Mouse (Mus musculus) thymus, adult 2 months (tissue): ENCODE measurements around the gene Amotl1. TPM values are rescaled to one million over a fixed set of nuclear protein-coding genes. Genes with fewer than 3 reads are reported as not detected.

ENCODE experiments used
- DNase-seq: peaks from one replicate; pipeline ENCODE4 v3.0.0; 2021
- H3K27ac ChIP-seq: fragments of 200-500 bp; 2 replicates; pipeline ENCODE4 v1.5.1; 2012; ENCODE audit warnings: low read length, control low read depth; ENCODE audit not compliant: control insufficient read depth, insufficient read depth
- H3K27me3 ChIP-seq: fragments of 200-500 bp; 2 replicates; pipeline ENCODE4 v1.6.1; 2012; ENCODE audit warnings: mild to moderate bottlenecking, low read length, moderate library complexity, mixed read lengths; ENCODE audit not compliant: control insufficient read depth, insufficient read depth
- H3K36me3 ChIP-seq: fragments of 200-500 bp; 2 replicates; pipeline ENCODE4 v1.6.1; 2012; ENCODE audit warnings: mild to moderate bottlenecking, low read length, moderate library complexity; ENCODE audit not compliant: control insufficient read depth, insufficient read depth
- H3K4me1 ChIP-seq: fragments of 200-500 bp; replicated peaks from 2 replicates; pipeline ENCODE4 v1.6.1; 2012; ENCODE audit warnings: low read length; ENCODE audit not compliant: control insufficient read depth, insufficient read depth
- H3K4me3 ChIP-seq: fragments of 200-500 bp; 2 replicates; pipeline ENCODE4 v1.5.1; 2012; ENCODE audit warnings: mild to moderate bottlenecking, low read length, control low read depth, moderate library complexity; ENCODE audit not compliant: control insufficient read depth, insufficient read depth
- CTCF ChIP-seq: fragments of 200-500 bp; IDR thresholded peaks from 2 replicates; pipeline ENCODE4 v1.5.1; 2012; ENCODE audit warnings: mild to moderate bottlenecking, control low read depth, low read length, moderate library complexity, borderline replicate concordance; ENCODE audit not compliant: control insufficient read depth, poor library complexity, insufficient read depth; ENCODE audit errors: extremely low read depth
- POLR2A ChIP-seq: fragments of 200-500 bp; IDR thresholded peaks from 2 replicates; pipeline ENCODE4 v1.6.1; 2012; ENCODE audit warnings: mild to moderate bottlenecking, low read length, control low read depth, moderate library complexity; ENCODE audit not compliant: control insufficient read depth, poor library complexity, insufficient read depth; ENCODE audit errors: extremely low read depth
- WGBS: fragments of 180-500 bp; shearing (Covaris S2); methylation state at CpG from one replicate; pipeline ENCODE4 v1.1.7; 2018; 5-methylcytosine and 5-hydroxymethylcytosine counted together
- polyA plus RNA-seq: library from polyadenylated mRNA; depleted of rRNA; stranded (reverse); fragments of >200 nt; gene quantifications from 2 replicates; pipeline ENCODE4 v1.2.3, GENCODE M21; 2012; rRNA removed

Amotl1 gene
- polyA plus RNA-seq, 1 experiment: 14.5 TPM

DNA sequence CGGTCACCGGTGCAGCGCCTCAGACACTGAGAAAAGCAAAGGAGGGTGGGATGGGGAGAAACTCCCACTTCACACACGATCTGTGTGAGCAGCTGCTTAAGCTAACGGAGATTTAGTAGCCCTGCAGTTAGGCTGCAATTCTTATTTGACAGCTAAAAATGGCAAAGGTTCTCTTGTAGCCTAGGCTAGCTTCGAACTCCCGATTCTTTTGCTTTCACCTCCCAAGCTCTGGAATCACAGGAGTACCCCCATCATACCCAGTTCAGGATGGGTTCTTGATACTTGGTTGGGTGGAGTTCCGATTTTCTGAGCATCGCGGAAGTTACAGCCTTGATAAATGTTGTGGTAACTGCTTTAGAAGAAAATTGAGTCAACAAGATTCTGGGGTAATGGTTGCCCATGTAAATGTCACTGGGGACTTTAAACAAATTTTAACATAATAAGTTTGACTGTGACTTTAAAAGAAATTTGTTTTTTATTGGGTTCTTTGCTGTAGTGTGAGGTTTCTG, 143.9 kb downstream of the Amotl1 start:
- WGBS: 3% methylated on average over 10 of the region's 10 CpGs
- H3K4me1 ChIP-seq: peaks cover 7% of the 10 kb centered on the region
- H3K36me3 ChIP-seq: peaks cover 36% of the 10 kb centered on the region
- peak overlapping the region; percentile 44 for H3K27ac ChIP-seq
- H3K27me3 ChIP-seq: no peaks in the 10 kb centered on the region
- TF ChIP-seq POLR2A: no peak
- no peak for TF ChIP-seq CTCF
- DNase-seq: no peak
- H3K4me3 ChIP-seq: peak overlapping the region; percentile 79

DNA sequence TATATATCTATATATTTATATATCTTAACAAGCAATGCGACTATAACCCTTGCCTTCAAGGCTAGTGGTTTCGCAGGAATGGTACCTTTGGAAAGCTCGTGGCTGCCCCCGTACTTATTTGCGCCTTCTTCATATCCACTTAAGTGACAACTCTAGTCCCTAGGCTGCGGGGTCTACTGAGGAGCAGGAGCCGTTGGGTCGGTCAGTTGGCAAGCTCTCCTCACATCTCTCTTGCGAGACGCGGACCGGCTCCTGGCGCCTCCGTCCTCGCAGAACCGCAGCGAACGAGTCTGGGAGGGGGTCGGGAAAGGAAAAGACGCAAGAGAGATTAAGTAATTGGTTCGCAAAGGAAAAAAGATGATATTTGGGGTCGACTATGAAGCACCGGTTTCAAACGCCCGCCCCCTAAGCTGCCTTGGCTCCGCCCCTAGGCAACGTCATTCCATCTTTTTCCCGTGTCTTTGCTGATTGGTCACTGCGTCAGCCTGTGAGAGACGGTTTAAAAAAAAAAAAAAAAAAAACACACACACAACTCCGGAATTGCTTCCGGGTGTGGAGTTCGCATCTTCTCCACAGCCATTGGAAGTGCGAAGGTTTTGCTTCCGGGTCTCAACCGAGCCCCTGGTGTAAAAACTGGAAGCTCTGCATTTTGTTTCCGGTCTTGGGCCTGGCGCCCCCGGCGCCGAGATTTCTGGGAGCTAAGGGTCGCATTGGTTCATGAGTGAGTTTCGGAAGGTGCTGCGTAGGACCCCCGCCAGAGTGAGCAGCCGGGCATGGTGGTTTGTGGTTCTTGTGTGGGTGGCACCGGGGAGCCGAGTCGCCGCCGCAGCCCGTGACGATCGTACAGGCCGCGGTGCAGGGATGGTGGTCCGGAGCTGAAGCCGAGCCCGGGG, 144.6 kb downstream of the Amotl1 start, which contains the start of the genes Kdm4d and Cwc15:
Gene Kdm4d, minus strand, starts transcription at position 460 of the 893 bp plus-strand sequence.
Gene Cwc15, plus strand, starts transcription at position 595 of the 893 bp plus-strand sequence.
- Histone ChIP-seq H3K36me3 (peaks cover 29% of the 10 kb centered on the region), H3K4me1 (peaks cover 7% of the 10 kb centered on the region), H3K27ac (peak within 1 kb of the TSS; percentile 63), H3K27me3 (no peaks in the 10 kb centered on the region), H3K4me3 (peak within 1 kb of the TSS; percentile 79)
- TF ChIP-seq POLR2A: peak; percentile 73
- TF ChIP-seq CTCF: 0 out of 2 replicates have a peak, but pooled peaks have one; percentile 5
- peak; percentile 93 for DNase-seq
- WGBS: under 1% methylated on average over 59 of the region's 59 CpGs

DNA sequence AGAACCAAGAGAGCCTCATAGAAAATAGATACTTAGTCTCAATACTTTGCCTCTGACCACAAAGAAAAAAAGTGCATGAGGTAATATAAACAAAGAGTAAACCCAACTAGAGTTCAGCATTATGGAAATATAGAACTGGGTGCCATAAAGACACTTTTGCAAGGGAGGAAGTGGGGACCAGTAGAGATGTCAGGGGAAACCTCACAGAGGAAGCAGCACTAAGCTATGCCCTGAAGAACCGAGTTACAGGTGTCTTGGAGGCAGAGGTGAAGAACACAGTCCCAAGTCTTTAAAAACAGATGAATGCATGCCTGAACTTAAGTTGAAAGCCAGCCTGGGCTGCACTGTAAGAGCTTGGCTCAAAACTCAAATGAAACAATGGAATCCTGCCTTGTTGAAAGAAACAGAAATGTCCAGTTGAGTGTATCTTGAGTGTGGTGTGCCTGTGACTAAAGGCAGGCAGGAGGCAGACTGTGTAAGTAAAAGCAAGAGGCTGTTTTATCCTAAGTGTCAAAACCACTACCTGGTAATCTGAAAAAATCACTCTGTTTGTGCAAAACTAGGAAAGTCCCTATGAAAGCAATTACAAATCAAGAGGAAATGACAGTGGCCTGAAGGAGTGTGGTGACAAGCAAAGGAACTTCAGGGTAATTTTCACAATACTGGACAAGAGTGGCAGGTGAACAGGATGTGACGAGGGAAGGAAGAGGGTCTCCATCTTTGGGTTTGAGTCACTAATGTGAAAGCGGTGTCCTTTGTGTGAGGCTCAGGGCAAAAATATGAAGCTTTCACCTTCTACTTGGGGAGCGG, 145.8 kb downstream of the Amotl1 start:
- TF ChIP-seq POLR2A: no peak
- no peak for TF ChIP-seq CTCF
- peak; percentile 6 for DNase-seq
- Histone ChIP-seq H3K4me1 (peaks cover 7% of the 10 kb centered on the region), H3K27ac (no peak overlapping the region), H3K27me3 (no peaks in the 10 kb centered on the region), H3K4me3 (no peak overlapping the region), H3K36me3 (peaks cover 20% of the 10 kb centered on the region)
- 62% methylated on average over 4 of the region's 4 CpGs for WGBS

Other genes starting within 250 kb of the Amotl1 start
- gene Kdm4d, start 144.6 kb downstream of the Amotl1 start, polyA plus RNA-seq: 0.22 and 0.26 TPM in 2 replicates
- 12.3 and 12.6 TPM in 2 replicates for gene Cwc15, start 144.4 kb downstream of the Amotl1 start, polyA plus RNA-seq
- gene Piwil4, start 95.7 kb upstream of the Amotl1 start, polyA plus RNA-seq: 1.0 and 1.1 TPM in 2 replicates
- gene Fut4, start 107.3 kb upstream of the Amotl1 start, polyA plus RNA-seq: 2.3 and 2.7 TPM in 2 replicates
- gene 1700012B09Rik, start 126.0 kb upstream of the Amotl1 start, polyA plus RNA-seq: 0.19 TPM in 1 of 2 replicates, not detected in the other
- gene Mre11a, start 139.6 kb upstream of the Amotl1 start, polyA plus RNA-seq: 8.9 and 9.6 TPM in 2 replicates
- gene Ankrd49, start 139.8 kb upstream of the Amotl1 start, polyA plus RNA-seq: 10.2 and 10.9 TPM in 2 replicates
- gene Gpr83, start 215.2 kb upstream of the Amotl1 start, polyA plus RNA-seq: 10.0 and 10.9 TPM in 2 replicates